Mouse (Mus musculus): ENCODE results near the gene Timm17b.

DNA sequence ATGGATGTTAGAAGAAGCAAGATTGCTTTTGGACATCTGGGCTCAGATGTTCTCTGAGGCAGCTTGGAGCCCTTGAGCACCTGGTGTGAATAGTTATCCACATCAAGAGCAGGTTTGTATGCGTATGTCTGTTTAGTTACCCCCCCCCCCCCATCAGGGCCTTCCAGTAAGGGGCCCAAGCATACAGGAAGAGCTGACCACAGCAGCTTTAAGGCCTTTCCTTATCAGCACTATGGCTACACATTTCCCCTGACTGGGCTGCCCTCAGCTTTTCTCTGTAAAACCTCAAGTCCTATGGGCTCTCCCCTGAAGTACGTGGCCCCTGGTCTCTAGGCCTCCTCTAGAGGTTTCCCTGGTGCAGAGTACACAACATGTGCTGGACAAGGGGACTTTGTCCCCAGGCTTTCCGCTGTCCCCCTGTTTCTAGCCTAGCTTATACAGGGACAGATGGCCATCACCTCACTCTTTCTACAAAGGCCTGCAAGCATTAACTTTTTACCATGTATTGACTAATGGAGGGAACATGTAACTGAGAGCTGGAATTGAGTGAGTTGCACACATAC lies 39.9 kb upstream of the Timm17b start:
- TF ChIP-seq GATA1 (IDR thresholded peaks at IDR 0.05; ENCODE audit: borderline replicate concordance, low read length): no peak
- TF ChIP-seq FLI1 (IDR thresholded peaks at IDR 0.05; ENCODE audit: low read length): no peak

Measured in megakaryocyte, embryonic 14.5 days (primary cell).